Mouse (Mus musculus) olfactory bulb, adult 2 months (tissue): ENCODE measurements at regions not wholly inside any gene's neighbourhood (a gene's known extent, or its start where the extent isn't known, plus 50 kb on each side); places are given as distances from the start of the nearest gene placed in this dataset.

ENCODE experiments used
- H3K27ac ChIP-seq: fragments of 200-500 bp; 2 replicates; pipeline ENCODE4 v1.5.1; 2012; ENCODE audit warnings: low read depth, low read length; ENCODE audit not compliant: insufficient read depth
- H3K4me1 ChIP-seq: fragments of 200-500 bp; 2 replicates; pipeline ENCODE4 v1.6.1; 2012; ENCODE audit warnings: low read length; ENCODE audit not compliant: control insufficient read depth, insufficient read depth
- H3K4me3 ChIP-seq: fragments of 200-500 bp; 2 replicates; pipeline ENCODE4 v1.5.1; 2012; ENCODE audit warnings: mild to moderate bottlenecking, low read depth, low read length, moderate library complexity; ENCODE audit not compliant: insufficient read depth
- CTCF ChIP-seq: fragments of 200-500 bp; IDR thresholded peaks from 2 replicates; pipeline ENCODE4 v1.5.1; 2012; ENCODE audit warnings: low read depth, mild to moderate bottlenecking, low read length, moderate library complexity; ENCODE audit not compliant: insufficient read depth
- POLR2A ChIP-seq: fragments of 200-500 bp; IDR thresholded peaks from 2 replicates; pipeline ENCODE4 v1.6.1; 2012; ENCODE audit warnings: mild to moderate bottlenecking, low read depth, low read length, moderate library complexity; ENCODE audit not compliant: insufficient read depth
- WGBS: fragments of 180-500 bp; shearing (Covaris S2); methylation state at CpG from one replicate; pipeline ENCODE4 v1.1.7; 2018; 5-methylcytosine and 5-hydroxymethylcytosine counted together

DNA sequence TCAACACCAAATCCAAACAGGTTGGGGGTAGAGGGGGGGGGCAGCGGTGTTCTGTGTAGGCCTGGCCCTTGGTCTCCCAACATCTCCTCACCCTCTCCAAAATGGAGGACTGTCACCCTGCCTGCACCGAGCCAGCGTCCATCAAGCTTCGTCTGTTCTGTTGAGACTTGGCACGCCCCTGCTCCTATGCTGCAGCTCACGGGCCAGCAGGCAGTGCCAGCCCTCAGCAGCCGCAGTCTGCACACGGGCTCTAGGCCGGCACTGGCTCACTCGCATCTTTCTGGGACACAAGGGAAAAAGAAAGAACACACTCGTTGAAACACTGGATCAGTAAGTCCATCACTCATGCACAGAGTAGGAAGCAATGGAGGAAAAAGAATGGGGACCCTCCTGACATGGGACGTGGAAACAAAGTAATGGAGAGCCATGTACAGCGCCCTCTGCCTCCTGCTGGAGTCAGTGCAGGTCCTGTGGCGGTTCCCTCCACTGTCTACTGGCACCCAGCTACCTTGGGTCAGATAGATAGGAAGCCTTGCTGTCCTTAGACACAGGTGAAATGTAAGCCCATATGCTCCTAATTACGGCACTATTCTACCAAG lies 109.0 kb upstream of the 1700016C15Rik start:
- no peak overlapping the region for H3K27ac ChIP-seq
- H3K4me3 ChIP-seq, result no peak overlapping the region
- TF ChIP-seq POLR2A (no peak), CTCF (no peak)
- H3K4me1 ChIP-seq, result peaks cover 8% of the 10 kb centered on the region; the same call in 1 of the 2 replicates
- WGBS, result 65% methylated on average over 15 of the region's 15 CpGs

DNA sequence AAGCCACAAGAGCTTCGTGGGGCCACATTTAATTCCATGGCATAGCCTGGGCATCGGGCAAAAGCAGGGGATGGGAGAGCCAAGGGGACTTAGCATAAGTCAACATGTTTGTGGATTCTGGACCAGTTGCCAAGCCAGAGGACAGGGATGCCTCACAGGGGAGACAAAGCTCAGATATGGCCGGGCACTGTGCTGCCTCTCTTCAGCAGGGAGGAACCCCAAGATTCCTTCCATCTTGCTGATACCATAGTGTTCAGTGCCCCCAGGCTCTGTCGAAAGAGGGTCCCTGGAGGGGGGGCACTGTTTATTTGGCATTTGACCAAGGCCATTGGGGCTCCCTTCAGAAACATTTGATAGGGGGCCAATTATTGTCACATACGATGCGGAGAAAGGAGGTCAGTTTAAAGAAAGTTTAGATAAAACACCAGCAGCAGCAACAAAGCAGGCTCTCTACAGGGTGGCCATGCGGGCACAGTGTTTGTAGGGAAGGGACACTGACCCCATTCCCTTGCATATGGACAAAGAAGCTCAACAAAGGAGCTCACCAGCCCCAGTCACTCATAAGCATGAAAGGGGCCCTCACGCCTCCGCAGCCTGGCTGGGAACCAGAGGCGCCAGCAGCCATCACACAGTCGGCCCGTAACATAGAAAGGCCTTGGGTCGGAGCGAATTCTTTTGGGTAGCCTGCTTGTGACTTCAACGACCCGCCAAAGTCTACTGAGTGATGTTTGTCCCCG lies 107.6 kb upstream of the 1700016C15Rik start:
- TF ChIP-seq POLR2A, result no peak
- TF ChIP-seq CTCF, result no peak
- Histone ChIP-seq H3K27ac (no peak overlapping the region), H3K4me3 (no peak overlapping the region), H3K4me1 (peaks cover 8% of the 10 kb centered on the region)
- WGBS, result 67% methylated on average over 17 of the region's 17 CpGs

DNA sequence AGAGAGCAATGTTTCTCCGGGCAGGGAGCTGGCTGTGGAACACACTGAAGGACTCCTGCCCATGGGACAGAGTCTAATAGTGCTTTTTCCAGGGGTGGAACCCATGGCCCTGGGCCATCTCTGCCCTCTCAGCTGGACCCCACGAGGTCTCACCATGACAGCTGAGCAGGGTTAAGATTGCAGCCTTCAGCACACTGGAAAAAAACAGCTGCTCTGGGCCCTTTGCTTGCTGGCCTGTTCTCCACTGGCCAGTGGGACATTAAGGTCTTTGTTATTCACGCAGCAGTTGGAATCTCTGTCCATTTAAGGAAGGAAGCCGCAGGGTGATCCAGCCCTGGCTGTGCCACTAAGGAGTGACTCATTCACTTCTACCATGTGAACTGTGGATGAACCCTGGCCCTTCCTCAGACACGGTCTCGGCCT lies 106.3 kb upstream of the 1700016C15Rik start:
- Histone ChIP-seq H3K27ac (no peak overlapping the region), H3K4me3 (no peak overlapping the region), H3K4me1 (peaks cover 8% of the 10 kb centered on the region)
- 50% methylated on average over 6 of the region's 6 CpGs for WGBS
- TF ChIP-seq POLR2A (no peak), CTCF (no peak)

DNA sequence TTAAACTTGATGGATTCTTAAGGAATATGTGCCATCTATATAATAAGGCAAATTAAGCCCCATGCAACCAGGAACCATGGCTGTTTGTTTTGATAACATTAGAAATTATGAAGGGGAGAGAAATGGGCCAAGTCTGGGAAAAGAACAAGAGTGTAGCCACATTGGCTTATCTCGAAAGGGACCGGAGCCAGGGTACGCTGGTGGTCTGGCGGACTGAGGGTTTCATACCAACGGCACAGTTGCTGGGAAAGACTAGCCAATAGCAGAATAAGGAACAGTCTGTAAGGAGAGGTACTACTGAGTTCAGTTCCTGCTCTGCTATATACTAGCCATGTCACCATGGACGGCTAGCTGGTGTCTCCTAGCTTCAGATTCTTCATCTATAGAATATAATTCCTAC lies 105.9 kb upstream of the 1700016C15Rik start:
- TF ChIP-seq CTCF (no peak), POLR2A (no peak)
- Histone ChIP-seq H3K4me1 (peaks cover 8% of the 10 kb centered on the region), H3K27ac (no peak overlapping the region), H3K4me3 (no peak overlapping the region)
- 89% methylated on average over 6 of the region's 6 CpGs for WGBS

DNA sequence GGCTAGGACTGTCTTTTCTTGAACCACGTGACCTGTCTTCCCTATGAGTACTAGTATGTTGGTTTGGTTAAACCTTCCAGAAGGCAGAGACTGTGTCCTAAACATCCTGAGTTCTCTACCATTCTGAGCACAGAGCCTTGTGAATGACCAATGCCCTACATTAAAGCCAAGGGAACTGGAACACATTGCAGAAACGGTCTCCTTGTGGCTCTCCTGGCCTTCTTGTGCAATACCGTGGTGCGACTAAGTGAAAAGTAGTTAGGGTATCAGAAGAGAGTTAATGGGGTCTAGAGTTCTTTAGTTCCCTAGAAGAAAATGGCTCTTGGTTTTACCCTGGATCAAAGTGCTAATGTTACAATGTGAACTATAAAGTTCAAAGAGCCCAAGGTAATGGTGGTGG lies 101.8 kb upstream of the 1700016C15Rik start:
- 94% methylated on average over 4 of the region's 4 CpGs for WGBS
- H3K27ac ChIP-seq, result no peak overlapping the region
- TF ChIP-seq CTCF, result no peak
- no peak for TF ChIP-seq POLR2A
- H3K4me1 ChIP-seq, result peaks cover 4% of the 10 kb centered on the region
- no peak overlapping the region for H3K4me3 ChIP-seq

DNA sequence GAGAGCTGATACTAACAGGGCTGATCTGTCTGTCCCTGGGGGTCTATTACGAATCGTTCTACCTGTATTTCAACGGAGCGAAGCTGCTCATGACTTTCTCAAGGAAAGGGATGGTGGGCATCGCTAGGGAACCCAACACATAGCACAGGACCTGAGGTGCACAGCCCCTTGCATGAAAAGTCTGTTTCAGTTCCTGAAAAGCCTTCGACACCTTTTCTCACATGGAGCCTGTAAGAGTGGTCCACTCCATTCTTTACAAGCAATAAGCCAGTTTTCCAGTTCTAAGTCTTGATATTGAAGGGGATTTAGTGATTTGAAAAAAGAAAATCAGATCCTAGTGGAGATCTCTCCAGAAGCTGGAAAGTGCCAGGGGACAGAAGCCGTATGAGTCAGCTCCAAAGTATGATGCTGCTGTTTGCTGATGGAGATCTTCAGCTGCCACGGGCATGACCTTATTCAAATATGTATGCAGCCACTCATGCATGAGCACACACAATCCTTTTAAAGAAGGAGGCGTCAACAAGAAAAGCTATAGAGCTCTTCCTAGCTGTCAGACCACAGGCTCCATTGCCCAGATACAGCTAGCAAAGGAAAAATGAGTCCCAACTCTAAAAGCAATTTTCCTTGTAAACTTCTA lies 95.5 kb upstream of the 1700016C15Rik start:
- Histone ChIP-seq H3K27ac (no peak overlapping the region), H3K4me1 (no peaks in the 10 kb centered on the region), H3K4me3 (no peak overlapping the region)
- WGBS, result 88% methylated on average over 9 of the region's 9 CpGs
- TF ChIP-seq POLR2A, result no peak
- TF ChIP-seq CTCF, result no peak

DNA sequence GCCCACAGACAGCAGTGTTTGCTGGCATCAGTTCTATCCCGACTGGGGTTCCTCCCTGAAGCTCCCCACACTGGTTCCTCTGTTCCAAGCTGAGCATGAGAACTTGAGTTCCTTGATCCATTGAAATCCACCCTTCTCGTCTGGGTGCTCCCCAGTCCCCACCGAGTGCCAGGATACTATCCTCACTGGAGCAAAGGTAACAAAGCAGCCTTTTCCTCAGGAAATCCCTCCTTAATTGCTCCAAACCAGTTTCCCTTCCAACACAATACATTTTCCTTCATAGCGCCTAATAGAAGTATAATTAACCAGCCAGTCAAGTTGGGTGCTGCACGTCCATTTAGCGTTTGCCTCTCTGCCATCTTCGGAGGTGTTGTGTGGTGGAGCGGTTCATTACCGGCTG lies 92.6 kb upstream of the 1700016C15Rik start:
- Histone ChIP-seq H3K27ac (no peak overlapping the region), H3K4me1 (no peaks in the 10 kb centered on the region; the same call in 1 of the 2 replicates), H3K4me3 (no peak overlapping the region)
- TF ChIP-seq CTCF (no peak), POLR2A (no peak)
- 74% methylated on average over 9 of the region's 9 CpGs for WGBS

DNA sequence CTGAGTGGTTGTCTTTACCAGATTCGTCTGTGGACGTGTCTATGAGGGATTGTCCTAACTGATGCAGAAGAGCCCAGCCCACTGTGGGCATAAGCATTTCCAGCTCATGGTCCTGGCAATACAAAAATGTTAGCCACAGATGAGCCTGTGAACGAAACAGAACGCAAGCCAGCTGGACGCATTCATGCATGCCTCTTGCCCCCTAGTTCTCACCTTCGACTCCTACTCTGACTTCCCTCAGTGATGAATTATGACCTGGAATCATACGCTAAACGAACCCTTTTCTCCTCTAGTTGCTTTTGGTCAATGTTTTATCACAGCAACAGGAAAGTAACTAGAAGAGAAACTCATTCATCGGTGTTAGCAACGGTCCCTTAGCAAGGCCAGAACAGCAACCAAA lies 91.2 kb upstream of the 1700016C15Rik start:
- Histone ChIP-seq H3K27ac (no peak overlapping the region), H3K4me3 (no peak overlapping the region), H3K4me1 (no peaks in the 10 kb centered on the region; the same call in 1 of the 2 replicates)
- 95% methylated on average over 10 of the region's 10 CpGs for WGBS
- TF ChIP-seq CTCF (no peak), POLR2A (no peak)
